Mouse (Mus musculus): ENCODE measurements around the gene Dpysl4. TPM values are rescaled to one million over a fixed set of nuclear protein-coding genes. Genes with fewer than 3 reads are reported as not detected.
A peak's percentile ranks its signal among the peaks of the same experiment; 100 is the strongest.

Gene Dpysl4
- polyA plus RNA-seq, 1 experiment from 2014 or later, result 318 TPM

DNA sequence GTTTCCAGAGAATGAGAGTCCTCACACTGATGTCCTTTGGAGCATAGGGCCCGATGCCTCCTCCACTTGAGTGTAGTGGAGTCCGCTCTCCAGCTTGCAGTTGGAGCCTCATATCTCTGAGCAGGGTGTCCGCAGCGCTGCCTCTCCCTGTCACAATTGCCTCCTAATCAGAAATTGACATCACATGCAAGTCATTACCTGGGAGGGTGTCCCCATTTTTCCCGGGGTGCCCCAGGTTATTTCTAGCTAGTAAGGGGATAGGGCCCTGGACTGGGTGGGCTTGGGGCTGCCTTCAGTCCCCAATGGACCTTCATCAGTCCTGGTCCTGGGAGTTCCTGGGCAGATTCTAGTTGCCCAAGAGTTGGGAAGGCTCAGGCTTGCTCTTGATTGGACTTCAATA, 6.9 kb downstream of the Dpysl4 start:
- no peak overlapping the region for H3K9ac ChIP-seq (ENCODE audit: low read length)
- DNase-seq (ENCODE audit: low spot score) (no peak), ATAC-seq (ENCODE audit: insufficient read depth, low FRiP score, low TSS enrichment) (no peak)
- no peak overlapping the region for H3K4me2 ChIP-seq (ENCODE audit: low read depth)
- H3K27ac ChIP-seq (ENCODE audit: low read depth, low read length), result no peak overlapping the region
- H3K4me3 ChIP-seq (ENCODE audit: low read depth, low read length), result no peak overlapping the region
- H3K27me3 ChIP-seq (ENCODE audit: control insufficient read depth, insufficient read depth, low read length), result no peaks in the 10 kb centered on the region
- H3K9me3 ChIP-seq (ENCODE audit: control insufficient read depth, low read length), result no peaks in the 10 kb centered on the region
- peaks cover 22% of the 10 kb centered on the region for H3K36me3 ChIP-seq (ENCODE audit: control insufficient read depth, insufficient read depth, low read length)
- WGBS, result 92% methylated on average over 5 of the region's 5 CpGs
- H3K4me1 ChIP-seq (ENCODE audit: control insufficient read depth, insufficient read depth, low read length), result peaks cover 11% of the 10 kb centered on the region

- Histone ChIP-seq H3K27ac (ENCODE audit: low read depth, low read length) (no peak overlapping the region), H3K4me3 (ENCODE audit: low read depth, low read length) (no peak overlapping the region), H3K36me3 (ENCODE audit: control insufficient read depth, insufficient read depth, low read length) (peaks cover 23% of the 10 kb centered on the region), H3K9me3 (ENCODE audit: control insufficient read depth, low read length) (no peaks in the 10 kb centered on the region), H3K4me2 (ENCODE audit: low read depth) (no peak overlapping the region), H3K9ac (ENCODE audit: low read length) (no peak overlapping the region), H3K4me1 (ENCODE audit: control insufficient read depth, insufficient read depth, low read length) (peaks cover 9% of the 10 kb centered on the region), H3K27me3 (ENCODE audit: control insufficient read depth, insufficient read depth, low read length) (no peaks in the 10 kb centered on the region)
- ATAC-seq (ENCODE audit: insufficient read depth, low FRiP score, low TSS enrichment) (no peak), DNase-seq (ENCODE audit: low spot score) (no peak)
- WGBS, result 93% methylated on average over 5 of the region's 5 CpGs
Measured at GRCm38 (mm10) chr7:139093124-139093523, 7.3 kb downstream of the Dpysl4 start.

DNA sequence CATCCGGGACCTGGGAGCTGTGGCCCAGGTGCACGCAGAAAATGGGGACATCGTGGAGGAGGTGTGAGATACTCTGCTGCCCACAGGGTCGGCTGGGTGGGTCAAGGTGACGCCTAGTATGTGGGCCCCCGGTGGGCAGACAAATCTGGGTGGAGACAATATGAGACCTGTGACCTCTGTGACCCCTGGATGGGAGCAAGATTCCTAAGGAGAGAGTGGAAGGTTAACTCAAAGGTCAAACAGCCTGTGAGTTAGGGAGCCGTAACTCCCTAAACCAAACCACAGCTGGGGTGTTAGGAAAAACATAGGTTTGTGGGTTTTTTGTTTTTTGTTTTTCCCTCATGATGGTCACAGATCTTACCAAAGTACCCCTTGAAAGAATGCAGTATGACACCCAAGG, 8.0 kb downstream of the Dpysl4 start:
- no peak overlapping the region for H3K27ac ChIP-seq (ENCODE audit: low read depth, low read length)
- ATAC-seq (ENCODE audit: insufficient read depth, low FRiP score, low TSS enrichment), result no peak

DNA sequence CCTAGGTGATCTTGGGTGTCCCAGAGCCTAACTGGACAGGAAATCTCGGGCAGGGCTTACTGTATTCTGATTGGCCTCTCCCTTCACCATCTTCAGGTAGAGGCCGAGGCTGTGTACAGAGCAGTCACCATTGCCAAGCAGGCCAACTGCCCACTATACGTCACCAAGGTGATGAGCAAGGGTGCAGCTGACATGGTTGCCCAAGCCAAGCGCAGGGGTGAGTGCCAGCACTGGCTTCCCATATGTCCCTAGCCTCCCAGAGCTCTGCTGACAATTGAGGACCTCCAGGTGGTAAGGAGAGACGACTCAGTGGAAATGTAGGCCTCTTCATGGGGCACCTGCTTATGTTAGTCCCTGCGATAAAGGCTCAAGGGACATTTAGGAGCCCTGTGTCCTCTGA, 9.0 kb downstream of the Dpysl4 start:
- Histone ChIP-seq H3K36me3 (ENCODE audit: control insufficient read depth, insufficient read depth, low read length) (peaks cover 25% of the 10 kb centered on the region), H3K27ac (ENCODE audit: low read depth, low read length) (no peak overlapping the region)
- no peak for ATAC-seq (ENCODE audit: insufficient read depth, low FRiP score, low TSS enrichment)

More for the DNA sequence above, 8.0 kb downstream of the Dpysl4 start:
- no peak overlapping the region for H3K9ac ChIP-seq (ENCODE audit: low read length)
- H3K9me3 ChIP-seq (ENCODE audit: control insufficient read depth, low read length), result no peaks in the 10 kb centered on the region
- no peak for DNase-seq (ENCODE audit: low spot score)
- H3K4me3 ChIP-seq (ENCODE audit: low read depth, low read length), result no peak overlapping the region
- WGBS, result 82% methylated on average over 7 of the region's 7 CpGs
- peaks cover 24% of the 10 kb centered on the region for H3K36me3 ChIP-seq (ENCODE audit: control insufficient read depth, insufficient read depth, low read length)
- H3K4me2 ChIP-seq (ENCODE audit: low read depth), result no peak overlapping the region
- H3K27me3 ChIP-seq (ENCODE audit: control insufficient read depth, insufficient read depth, low read length), result no peaks in the 10 kb centered on the region
- peaks cover 2% of the 10 kb centered on the region; the same call in 1 of the 2 replicates for H3K4me1 ChIP-seq (ENCODE audit: control insufficient read depth, insufficient read depth, low read length)

GRCm38 (mm10) chr7:139095282-139095681, 9.5 kb downstream of the Dpysl4 start:
- WGBS, result 89% methylated on average over 7 of the region's 7 CpGs
- Histone ChIP-seq H3K27me3 (ENCODE audit: control insufficient read depth, insufficient read depth, low read length) (no peaks in the 10 kb centered on the region), H3K4me3 (ENCODE audit: low read depth, low read length) (no peak overlapping the region), H3K27ac (ENCODE audit: low read depth, low read length) (no peak overlapping the region), H3K4me2 (ENCODE audit: low read depth) (no peak overlapping the region), H3K4me1 (ENCODE audit: control insufficient read depth, insufficient read depth, low read length) (no peaks in the 10 kb centered on the region), H3K36me3 (ENCODE audit: control insufficient read depth, insufficient read depth, low read length) (peaks cover 27% of the 10 kb centered on the region), H3K9ac (ENCODE audit: low read length) (no peak overlapping the region), H3K9me3 (ENCODE audit: control insufficient read depth, low read length) (no peaks in the 10 kb centered on the region)
- no peak for DNase-seq (ENCODE audit: low spot score)
- no peak for ATAC-seq (ENCODE audit: insufficient read depth, low FRiP score, low TSS enrichment)

More for the DNA sequence above, 9.0 kb downstream of the Dpysl4 start:
- Histone ChIP-seq H3K9me3 (ENCODE audit: control insufficient read depth, low read length) (no peaks in the 10 kb centered on the region), H3K27me3 (ENCODE audit: control insufficient read depth, insufficient read depth, low read length) (no peaks in the 10 kb centered on the region), H3K4me2 (ENCODE audit: low read depth) (no peak overlapping the region), H3K9ac (ENCODE audit: low read length) (no peak overlapping the region), H3K4me3 (ENCODE audit: low read depth, low read length) (no peak overlapping the region), H3K4me1 (ENCODE audit: control insufficient read depth, insufficient read depth, low read length) (no peaks in the 10 kb centered on the region)
- no peak for DNase-seq (ENCODE audit: low spot score)
- WGBS, result 89% methylated on average over 6 of the region's 6 CpGs

DNA sequence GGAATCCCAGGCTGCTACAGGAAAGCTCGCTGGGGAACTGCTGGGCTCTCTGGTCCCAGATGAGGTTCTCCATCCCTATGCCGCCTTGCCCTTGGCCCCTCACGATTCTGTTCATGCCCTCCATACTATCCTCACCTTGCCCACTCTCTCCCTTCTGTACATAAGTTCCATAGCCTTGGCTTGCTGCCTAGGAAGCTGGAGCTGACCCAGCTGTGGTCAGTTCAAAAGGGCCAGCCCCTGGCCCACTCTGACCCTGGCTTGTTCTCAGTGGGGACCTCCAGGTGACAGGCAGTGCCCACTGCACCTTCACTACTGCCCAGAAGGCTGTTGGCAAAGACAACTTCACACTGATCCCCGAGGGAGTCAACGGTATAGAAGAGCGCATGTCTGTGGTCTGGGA, 10.6 kb downstream of the Dpysl4 start:
- DNase-seq (ENCODE audit: low spot score) (no peak), ATAC-seq (ENCODE audit: insufficient read depth, low FRiP score, low TSS enrichment) (no peak)
- Histone ChIP-seq H3K4me3 (ENCODE audit: low read depth, low read length) (no peak overlapping the region), H3K4me2 (ENCODE audit: low read depth) (no peak overlapping the region), H3K27ac (ENCODE audit: low read depth, low read length) (no peak overlapping the region), H3K36me3 (ENCODE audit: control insufficient read depth, insufficient read depth, low read length) (peaks cover 23% of the 10 kb centered on the region), H3K9me3 (ENCODE audit: control insufficient read depth, low read length) (no peaks in the 10 kb centered on the region), H3K9ac (ENCODE audit: low read length) (no peak overlapping the region), H3K27me3 (ENCODE audit: control insufficient read depth, insufficient read depth, low read length) (no peaks in the 10 kb centered on the region), H3K4me1 (ENCODE audit: control insufficient read depth, insufficient read depth, low read length) (no peaks in the 10 kb centered on the region)
- WGBS, result 92% methylated on average over 6 of the region's 6 CpGs

- DNase-seq (ENCODE audit: low spot score) (no peak), ATAC-seq (ENCODE audit: insufficient read depth, low FRiP score, low TSS enrichment) (no peak)
- Histone ChIP-seq H3K4me3 (ENCODE audit: low read depth, low read length) (no peak overlapping the region), H3K4me2 (ENCODE audit: low read depth) (no peak overlapping the region), H3K9ac (ENCODE audit: low read length) (no peak overlapping the region), H3K27me3 (ENCODE audit: control insufficient read depth, insufficient read depth, low read length) (no peaks in the 10 kb centered on the region), H3K4me1 (ENCODE audit: control insufficient read depth, insufficient read depth, low read length) (no peaks in the 10 kb centered on the region), H3K9me3 (ENCODE audit: control insufficient read depth, low read length) (no peaks in the 10 kb centered on the region), H3K36me3 (ENCODE audit: control insufficient read depth, insufficient read depth, low read length) (peaks cover 11% of the 10 kb centered on the region), H3K27ac (ENCODE audit: low read depth, low read length) (no peak overlapping the region)
- WGBS, result 77% methylated on average over 12 of the region's 12 CpGs
Measured at GRCm38 (mm10) chr7:139100531-139101095, 14.8 kb downstream of the Dpysl4 start.

GRCm38 (mm10) chr7:139101286-139101804, 15.5 kb downstream of the Dpysl4 start:
- Histone ChIP-seq H3K4me2 (ENCODE audit: low read depth) (no peak overlapping the region), H3K36me3 (ENCODE audit: control insufficient read depth, insufficient read depth, low read length) (peaks cover 9% of the 10 kb centered on the region), H3K9ac (ENCODE audit: low read length) (no peak overlapping the region), H3K4me1 (ENCODE audit: control insufficient read depth, insufficient read depth, low read length) (no peaks in the 10 kb centered on the region), H3K4me3 (ENCODE audit: low read depth, low read length) (no peak overlapping the region), H3K27ac (ENCODE audit: low read depth, low read length) (no peak overlapping the region; the same call in 1 of the 2 replicates), H3K9me3 (ENCODE audit: control insufficient read depth, low read length) (no peaks in the 10 kb centered on the region), H3K27me3 (ENCODE audit: control insufficient read depth, insufficient read depth, low read length) (no peaks in the 10 kb centered on the region)
- DNase-seq (ENCODE audit: low spot score), result no peak
- ATAC-seq (ENCODE audit: insufficient read depth, low FRiP score, low TSS enrichment), result no peak
- 75% methylated on average over 10 of the region's 10 CpGs for WGBS

GRCm38 (mm10) chr7:139101826-139102225, 16.0 kb downstream of the Dpysl4 start:
- no peaks in the 10 kb centered on the region for H3K27me3 ChIP-seq (ENCODE audit: control insufficient read depth, insufficient read depth, low read length)
- ATAC-seq (ENCODE audit: insufficient read depth, low FRiP score, low TSS enrichment) (no peak), DNase-seq (ENCODE audit: low spot score) (no peak)
- no peak overlapping the region for H3K4me3 ChIP-seq (ENCODE audit: low read depth, low read length)
- H3K4me2 ChIP-seq (ENCODE audit: low read depth), result no peak overlapping the region
- H3K27ac ChIP-seq (ENCODE audit: low read depth, low read length), result 0 out of 2 replicates have a peak overlapping the region, but pooled peaks have one; percentile 0
- H3K4me1 ChIP-seq (ENCODE audit: control insufficient read depth, insufficient read depth, low read length), result no peaks in the 10 kb centered on the region
- H3K36me3 ChIP-seq (ENCODE audit: control insufficient read depth, insufficient read depth, low read length), result peaks cover 5% of the 10 kb centered on the region
- H3K9me3 ChIP-seq (ENCODE audit: control insufficient read depth, low read length), result no peaks in the 10 kb centered on the region
- no peak overlapping the region for H3K9ac ChIP-seq (ENCODE audit: low read length)
- 73% methylated on average over 3 of the region's 3 CpGs for WGBS

All from neural tube, embryonic 11.5 days (tissue).